Mouse (Mus musculus): Measurements from ENCODE around the gene Ctla4.

Gene Ctla4

DNA sequence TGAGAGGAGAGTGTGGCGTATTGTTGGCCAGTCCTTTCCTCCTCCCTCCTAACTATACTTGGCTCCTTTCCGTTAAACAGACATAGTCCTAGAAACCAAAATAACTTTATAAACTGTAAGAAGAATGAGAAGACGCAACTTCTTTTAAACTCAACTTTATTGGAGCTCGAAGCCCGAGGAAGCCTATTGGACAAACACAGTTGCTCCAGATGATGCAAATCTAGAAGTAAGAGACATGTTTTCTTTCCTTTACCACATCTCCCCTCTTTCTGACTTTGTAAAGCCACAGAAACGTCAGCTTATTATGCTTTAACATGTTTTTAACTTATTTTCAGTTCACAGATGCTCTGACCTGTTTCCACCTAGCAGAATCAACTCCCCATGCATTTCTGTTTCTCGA is at the start of gene Ctla4:
TSS of gene Ctla4 (plus strand) at position 20 of the 400 bp plus-strand sequence.
- DNase-seq (ENCODE audit: low read depth) = no peak

DNA sequence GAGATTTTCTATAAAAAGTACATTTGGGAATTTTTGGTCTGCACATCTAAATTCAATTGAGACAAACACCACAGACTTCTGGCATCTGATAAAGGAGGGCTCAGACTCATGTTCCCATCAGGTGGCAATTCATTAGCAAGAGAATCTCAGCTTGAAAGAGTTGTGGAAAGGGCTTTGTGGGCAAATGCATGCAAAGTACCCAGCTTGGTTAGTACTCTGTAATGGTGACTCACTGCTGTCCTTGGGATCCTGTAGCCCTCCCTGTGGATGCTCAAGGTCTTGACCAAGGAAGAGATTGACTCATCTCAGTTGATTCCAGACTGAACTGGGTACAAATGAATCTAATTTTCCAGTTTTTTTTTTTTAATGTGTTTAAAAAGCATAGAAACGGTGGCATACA is 47.6 kb upstream of the Ctla4 start:
- DNase-seq (ENCODE audit: low read depth) = no peak

- no peak for DNase-seq (ENCODE audit: low read depth)
Measured at GRCm38 (mm10) chr1:60845318-60846060, 41.3 kb upstream of the Ctla4 start.

DNA sequence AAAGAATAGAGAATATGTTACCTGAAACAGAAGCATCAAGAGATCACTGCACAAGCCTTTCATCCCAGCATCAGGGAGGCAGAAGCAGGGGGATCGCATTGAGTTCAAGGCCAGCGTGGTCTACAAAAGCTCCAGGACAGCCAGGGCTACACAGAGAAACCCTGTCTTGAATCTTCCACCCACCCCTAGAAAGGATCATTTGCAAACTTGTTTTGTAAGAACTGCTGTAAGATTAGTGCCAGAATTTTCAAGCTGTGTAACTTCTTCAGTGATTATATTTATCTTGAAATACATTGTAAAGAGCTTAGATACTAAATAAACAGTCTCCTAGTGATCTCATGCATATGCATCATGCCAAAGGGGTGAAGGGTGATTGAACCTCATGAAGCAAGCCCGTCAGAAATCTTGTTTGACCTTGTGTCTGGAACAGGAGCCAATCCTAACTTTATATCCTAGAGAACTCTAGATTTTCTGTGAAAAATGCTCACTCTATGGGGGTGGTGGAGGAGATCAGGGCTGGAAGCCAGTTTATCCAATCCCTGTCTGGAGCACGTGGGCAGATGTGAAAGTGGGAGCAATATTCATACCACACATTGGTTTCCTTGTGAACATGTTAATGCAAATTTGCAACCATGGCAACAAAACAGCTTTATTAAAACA is 40.1 kb upstream of the Ctla4 start:
- DNase-seq (ENCODE audit: low read depth) = no peak

- no peak for DNase-seq (ENCODE audit: low read depth)
Measured at GRCm38 (mm10) chr1:60849112-60849511, 37.7 kb upstream of the Ctla4 start.

GRCm38 (mm10) chr1:60849816-60850215 is 37.0 kb upstream of the Ctla4 start:
- no peak for DNase-seq (ENCODE audit: low read depth)

GRCm38 (mm10) chr1:60851041-60851781 is 35.6 kb upstream of the Ctla4 start:
- no peak for DNase-seq (ENCODE audit: low read depth)

DNA sequence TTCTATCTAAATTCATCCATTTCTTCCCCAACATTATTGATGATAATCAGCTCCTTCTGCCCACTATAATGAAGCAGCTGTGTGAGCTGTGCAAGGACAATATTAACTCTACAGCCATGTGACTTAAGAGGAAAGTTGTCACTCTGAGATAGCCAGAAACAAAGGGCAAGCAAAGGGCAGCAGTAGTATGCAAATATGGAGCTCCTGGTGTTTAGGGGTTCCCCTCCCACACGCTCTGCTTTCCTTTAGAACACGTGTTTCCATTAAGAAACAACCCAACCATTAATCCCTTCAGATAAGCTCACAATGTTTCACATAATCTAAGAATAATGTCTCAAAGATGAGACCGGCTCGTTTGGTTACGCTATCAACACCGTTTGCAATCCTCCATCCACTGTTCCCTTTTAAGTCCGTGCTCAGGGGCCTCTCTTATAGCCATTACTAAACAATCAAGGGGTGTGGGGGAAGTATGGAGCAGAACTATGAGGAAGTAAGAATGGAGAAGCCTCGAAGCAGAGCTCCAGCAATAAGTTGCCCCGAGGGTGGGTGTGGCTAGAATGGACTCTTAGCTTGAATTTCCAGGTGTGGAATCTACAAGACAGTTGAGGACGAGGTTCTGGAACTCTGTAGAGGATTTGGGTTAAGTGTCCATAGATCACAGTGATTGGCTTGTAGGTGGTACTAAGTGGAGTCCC is 34.6 kb upstream of the Ctla4 start:
- DNase-seq (ENCODE audit: low read depth) = no peak

- no peak for DNase-seq (ENCODE audit: low read depth)
Measured at GRCm38 (mm10) chr1:60852770-60853147, 34.0 kb upstream of the Ctla4 start.

DNA sequence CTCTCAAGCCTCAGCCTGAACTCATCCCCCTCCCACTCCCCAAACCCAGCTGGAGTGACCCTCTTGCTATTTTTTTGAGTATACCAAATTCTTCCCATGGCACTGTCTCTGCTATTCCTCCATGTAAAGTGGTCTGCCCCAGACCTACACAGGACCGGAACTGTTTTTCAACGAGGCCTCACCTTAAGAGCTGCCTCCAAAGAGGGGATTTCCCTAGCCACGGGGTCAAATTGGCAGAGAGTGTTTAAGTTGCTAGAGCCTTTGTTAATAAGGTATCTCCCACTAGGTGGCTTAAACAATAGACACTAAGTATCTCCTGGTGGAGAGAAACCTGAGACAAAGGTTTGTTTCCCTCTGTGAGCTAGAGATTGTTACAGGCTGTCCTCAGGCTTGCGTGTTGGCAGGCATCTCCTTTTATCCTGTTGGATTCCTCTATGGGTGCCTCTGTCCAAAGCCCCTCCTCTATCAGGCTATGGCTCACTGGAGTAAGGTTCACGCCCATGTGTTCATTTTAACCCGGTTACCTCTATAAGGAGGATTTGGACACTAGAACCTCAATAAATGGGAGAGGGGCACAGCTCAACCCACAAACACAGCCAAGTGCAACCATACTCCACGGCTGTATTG is 33.4 kb upstream of the Ctla4 start:
- no peak for DNase-seq (ENCODE audit: low read depth)

DNA sequence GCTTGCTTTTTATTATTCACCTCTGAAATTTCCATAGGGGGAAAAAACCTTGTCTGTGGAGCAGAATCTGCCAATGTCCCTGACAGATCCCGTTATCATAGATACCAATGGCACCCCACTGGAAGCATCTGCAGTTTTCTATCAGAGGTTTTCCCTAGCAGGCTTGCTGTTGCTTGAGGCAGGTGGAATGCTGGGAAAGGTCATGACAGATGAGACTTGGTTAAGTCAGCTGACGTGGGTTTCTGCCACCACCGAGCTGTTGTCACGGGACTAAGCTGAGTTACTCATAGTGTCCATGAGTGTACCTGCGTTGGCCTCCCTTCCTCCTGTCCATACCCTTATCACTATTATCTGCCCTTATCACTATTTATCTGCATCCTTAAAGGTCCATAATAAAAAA is 32.8 kb upstream of the Ctla4 start:
- no peak for DNase-seq (ENCODE audit: low read depth)

DNA sequence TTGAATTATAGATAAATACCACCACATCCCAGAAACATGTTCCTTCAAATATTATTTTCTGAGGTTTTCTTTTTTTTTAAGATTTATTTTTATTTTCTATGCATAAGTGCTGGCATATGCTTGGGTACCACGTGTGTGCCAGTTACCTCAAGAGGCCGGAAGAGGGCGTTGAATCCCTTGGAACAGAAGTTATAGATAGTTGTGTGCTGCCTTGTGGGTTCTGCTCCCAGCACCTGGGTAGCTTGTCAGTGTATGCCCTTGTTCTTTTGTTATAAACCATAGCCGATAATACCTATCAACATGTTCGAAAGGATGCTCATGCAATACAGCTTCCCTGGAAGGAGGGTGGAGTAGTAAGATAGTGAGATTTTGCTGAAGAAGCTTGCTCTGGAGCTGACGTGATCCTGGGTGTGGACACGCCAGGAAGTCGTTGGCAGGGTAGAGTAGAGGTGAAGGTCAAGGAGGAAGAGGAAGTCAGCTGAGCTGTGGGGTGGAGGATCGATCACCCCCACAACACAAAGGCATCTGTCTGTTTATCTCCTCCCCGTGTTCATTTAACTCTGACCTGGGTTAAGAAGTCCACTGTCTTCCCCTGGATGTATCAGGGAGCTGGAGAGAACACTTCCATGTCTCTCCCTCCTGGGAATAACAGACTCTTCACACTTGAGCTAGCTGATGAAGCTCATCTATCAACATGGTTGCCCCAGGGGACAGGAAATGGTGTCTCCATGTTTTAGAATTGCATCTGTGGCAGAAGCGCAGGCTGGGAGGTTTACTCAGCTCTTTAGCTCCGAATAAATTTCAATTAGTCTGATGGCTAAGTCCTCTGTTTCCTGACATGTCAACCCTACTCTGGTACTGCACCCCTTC is 29.2 kb upstream of the Ctla4 start:
- DNase-seq (ENCODE audit: low read depth) = peak; percentile 62

- DNase-seq (ENCODE audit: low read depth) = no peak
Measured at GRCm38 (mm10) chr1:60859159-60859558, 27.6 kb upstream of the Ctla4 start.

GRCm38 (mm10) chr1:60859842-60860241 is 27.0 kb upstream of the Ctla4 start:
- peak; percentile 54 for DNase-seq (ENCODE audit: low read depth)

GRCm38 (mm10) chr1:60860357-60860946 is 26.3 kb upstream of the Ctla4 start:
- DNase-seq (ENCODE audit: low read depth) = peak; percentile 80

GRCm38 (mm10) chr1:60860955-60861354 is 25.8 kb upstream of the Ctla4 start:
- no peak for DNase-seq (ENCODE audit: low read depth)

DNA sequence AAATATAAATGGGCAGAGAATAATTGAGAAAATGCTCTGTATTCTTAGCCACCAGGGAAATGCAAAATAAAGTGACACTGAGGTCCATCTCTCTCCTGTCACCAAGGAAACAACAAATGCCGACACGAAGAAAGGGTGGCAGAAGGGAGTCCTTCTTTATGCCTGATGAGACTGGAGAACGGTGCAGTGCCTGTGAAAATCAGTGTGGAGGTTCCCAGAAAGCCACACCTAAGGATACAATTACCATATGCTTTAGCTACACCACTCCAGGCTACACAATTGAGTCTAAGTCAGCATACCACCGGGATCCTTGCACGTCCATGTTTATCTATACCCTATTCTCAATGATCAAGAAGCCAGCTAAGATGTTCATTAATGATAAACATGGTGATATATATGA is 25.4 kb upstream of the Ctla4 start:
- DNase-seq (ENCODE audit: low read depth) = no peak

DNA sequence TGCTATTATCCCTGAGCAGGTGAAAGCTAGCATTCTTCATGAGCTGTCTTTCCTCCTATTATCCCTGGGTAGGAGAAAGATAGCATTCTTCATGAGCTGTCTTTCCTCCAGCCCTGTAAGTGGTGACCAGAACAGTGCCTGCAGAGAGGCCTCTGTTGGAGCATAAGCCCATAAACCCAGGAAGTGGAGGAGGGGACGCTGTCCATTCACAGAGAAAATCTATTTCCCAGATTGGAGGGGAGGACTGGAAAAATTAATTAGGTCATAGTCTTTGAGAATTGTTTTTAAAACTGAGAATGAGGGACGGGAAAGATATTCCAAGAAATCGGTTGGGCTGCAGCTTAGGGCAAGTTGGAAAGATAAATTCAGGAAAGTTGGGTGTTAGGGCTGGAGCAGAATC is 24.3 kb upstream of the Ctla4 start:
- DNase-seq (ENCODE audit: low read depth) = no peak

DNA sequence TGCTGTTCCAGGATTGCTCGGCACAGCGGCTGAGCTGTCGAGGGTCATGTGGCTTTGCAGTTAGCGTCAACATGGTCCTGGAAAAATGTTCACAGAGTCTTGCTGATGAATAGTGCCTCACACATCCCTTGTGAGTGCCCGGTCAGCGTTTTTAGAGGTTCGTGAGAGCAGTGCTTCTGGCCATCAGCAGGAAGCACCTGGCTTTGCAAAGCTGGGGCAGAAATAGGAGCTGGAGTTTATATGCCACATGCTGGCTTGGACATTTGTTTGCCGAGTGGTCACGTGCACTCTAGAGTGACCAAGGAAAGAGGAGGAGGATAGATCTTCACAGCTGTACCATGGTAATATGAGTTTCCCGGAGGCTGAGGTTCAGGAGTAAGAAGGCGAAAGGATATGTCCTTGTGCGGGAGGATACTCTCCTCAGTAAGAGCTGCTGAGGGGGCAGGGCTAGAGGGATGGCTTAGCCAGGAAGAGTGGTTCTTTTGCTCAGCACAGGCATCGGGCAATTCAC is 23.8 kb upstream of the Ctla4 start:
- peak; percentile 92 for DNase-seq (ENCODE audit: low read depth)

DNA sequence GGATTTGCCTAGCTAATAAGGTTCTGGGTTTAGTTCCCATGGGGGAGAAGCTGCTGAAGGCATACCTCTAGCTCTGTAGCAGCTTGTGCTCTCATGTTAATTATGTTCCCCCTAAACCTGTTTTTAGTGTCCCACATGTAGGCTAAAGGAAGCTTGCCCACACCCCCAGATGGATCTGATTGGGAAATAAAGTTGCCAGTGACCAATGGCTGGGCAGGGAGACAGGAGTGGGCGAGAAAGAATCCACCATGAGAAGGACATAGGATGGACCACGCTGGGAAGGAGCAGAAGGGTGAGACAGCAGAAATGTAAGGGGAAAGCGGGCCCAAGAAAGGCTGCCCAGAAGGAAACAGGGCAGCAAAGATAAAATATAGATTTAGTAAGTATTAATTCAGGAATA is 23.1 kb upstream of the Ctla4 start:
- DNase-seq (ENCODE audit: low read depth) = peak; percentile 72
